Mouse (Mus musculus): ENCODE measurements around the gene Dhrs11. TPM values are rescaled to one million over a fixed set of nuclear protein-coding genes. Genes with fewer than 3 reads are reported as not detected.

The Dhrs11 gene
- polyA plus RNA-seq, 1 experiment, result 14.4 TPM

- no peak overlapping the region for H3K27ac ChIP-seq (ENCODE audit: insufficient read depth, low read length)
- H3K4me3 ChIP-seq (ENCODE audit: insufficient read depth, low read length), result no peak overlapping the region
- H3K4me1 ChIP-seq (ENCODE audit: control insufficient read depth, insufficient read depth, low read length), result no peaks in the 10 kb centered on the region
- TF ChIP-seq POLR2A (IDR thresholded peaks at IDR 0.05; ENCODE audit: extremely low read depth, insufficient read depth, low read length) (no peak), CTCF (IDR thresholded peaks at IDR 0.05; ENCODE audit: extremely low read depth, insufficient read depth, low read length) (no peak)
Measured at GRCm38 (mm10) chr11:84804373-84804772, 24.4 kb downstream of the Dhrs11 start.

DNA sequence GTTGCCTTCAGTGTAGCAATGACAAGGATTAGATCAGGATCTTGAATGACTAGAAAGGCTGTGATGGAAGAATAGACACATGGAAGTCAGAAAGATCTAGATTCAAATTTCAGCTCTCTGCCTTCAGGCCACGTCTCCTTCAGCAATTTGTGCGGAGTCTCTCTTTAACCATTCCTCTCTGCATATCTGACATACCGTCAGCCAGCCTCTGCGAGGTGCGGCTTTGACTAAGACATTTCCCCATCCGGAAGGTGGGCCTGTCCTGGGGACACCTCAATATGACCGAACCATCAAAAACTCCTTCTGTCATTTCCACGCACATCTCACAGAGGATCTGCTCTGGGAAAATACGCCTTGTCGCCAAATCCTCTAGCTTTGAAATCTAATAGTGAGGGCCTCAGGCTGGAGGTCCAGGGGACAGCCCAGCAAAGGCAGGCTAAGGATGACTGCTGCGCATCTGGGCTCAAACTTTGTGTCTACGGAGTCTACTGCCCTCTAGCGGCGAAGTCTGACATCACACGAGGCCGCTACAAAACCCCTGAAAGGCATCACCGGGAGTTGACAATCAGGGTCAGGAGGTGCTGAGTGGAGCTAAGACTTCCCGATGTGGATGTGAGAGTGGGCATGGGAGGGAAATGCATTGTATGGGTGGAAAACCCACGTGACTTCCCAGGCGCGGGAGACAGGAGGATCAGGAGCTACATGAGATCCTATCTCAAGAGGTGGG, 31.0 kb downstream of the Dhrs11 start:
- no peak overlapping the region for H3K27ac ChIP-seq (ENCODE audit: insufficient read depth, low read length)
- no peak for TF ChIP-seq POLR2A (IDR thresholded peaks at IDR 0.05; ENCODE audit: extremely low read depth, insufficient read depth, low read length)
- TF ChIP-seq CTCF (IDR thresholded peaks at IDR 0.05; ENCODE audit: extremely low read depth, insufficient read depth, low read length), result peak; percentile 94
- no peak overlapping the region for H3K4me3 ChIP-seq (ENCODE audit: insufficient read depth, low read length)
- H3K4me1 ChIP-seq (ENCODE audit: control insufficient read depth, insufficient read depth, low read length), result no peaks in the 10 kb centered on the region

DNA sequence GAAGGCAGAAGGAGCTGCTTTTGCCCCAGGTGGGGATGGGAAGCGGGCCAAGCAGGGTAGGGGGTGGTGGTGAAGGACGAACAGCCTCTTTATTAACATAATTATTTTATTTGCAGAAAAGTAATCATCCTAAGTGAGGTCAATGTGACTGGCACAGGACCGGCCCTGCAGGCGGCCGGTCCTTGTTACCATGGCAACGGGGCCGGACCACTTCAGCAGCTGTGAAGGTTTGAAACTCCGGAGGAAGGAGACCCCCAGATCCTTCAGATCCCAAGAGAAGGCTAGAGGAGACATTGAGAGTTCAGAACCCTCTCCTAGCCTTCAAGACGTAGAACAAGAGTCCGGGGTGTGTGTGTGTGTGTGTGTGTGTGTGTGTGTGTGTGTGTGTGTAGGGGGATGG, 31.8 kb downstream of the Dhrs11 start:
- Histone ChIP-seq H3K27ac (ENCODE audit: insufficient read depth, low read length) (no peak overlapping the region), H3K4me3 (ENCODE audit: insufficient read depth, low read length) (no peak overlapping the region), H3K4me1 (ENCODE audit: control insufficient read depth, insufficient read depth, low read length) (no peaks in the 10 kb centered on the region)
- TF ChIP-seq CTCF (IDR thresholded peaks at IDR 0.05; ENCODE audit: extremely low read depth, insufficient read depth, low read length), result no peak
- TF ChIP-seq POLR2A (IDR thresholded peaks at IDR 0.05; ENCODE audit: extremely low read depth, insufficient read depth, low read length), result no peak

DNA sequence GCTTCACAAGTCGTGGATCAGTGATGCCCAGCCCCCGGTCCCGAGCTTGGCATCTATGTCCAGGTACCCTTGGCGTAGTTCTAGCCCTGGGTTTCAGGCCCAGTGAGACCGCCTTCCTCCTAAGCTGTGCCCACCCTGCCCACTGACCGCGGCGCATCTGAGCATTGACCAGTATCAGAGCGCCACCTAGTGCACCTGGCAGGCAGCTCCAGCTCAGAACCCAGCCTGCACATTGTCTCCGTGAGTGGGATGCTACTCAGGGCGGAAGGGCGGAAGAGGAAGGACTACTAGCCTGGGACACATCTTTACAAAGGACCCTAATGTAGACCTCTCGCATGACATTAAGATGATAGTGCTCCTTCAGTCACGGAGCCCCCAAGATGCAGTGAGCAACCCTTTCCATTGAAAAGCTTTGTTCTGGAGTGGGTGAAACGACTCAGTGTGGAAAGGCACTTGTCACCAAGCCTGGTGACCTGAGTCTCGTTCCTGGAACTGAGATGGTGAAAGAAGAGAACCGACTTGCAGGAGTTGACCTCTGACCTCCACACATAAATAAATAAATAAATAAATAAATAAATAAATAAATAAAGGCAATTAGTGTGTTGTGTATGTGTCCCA, 34.2 kb downstream of the Dhrs11 start:
- TF ChIP-seq POLR2A (IDR thresholded peaks at IDR 0.05; ENCODE audit: extremely low read depth, insufficient read depth, low read length) (no peak), CTCF (IDR thresholded peaks at IDR 0.05; ENCODE audit: extremely low read depth, insufficient read depth, low read length) (peak; percentile 97)
- H3K4me3 ChIP-seq (ENCODE audit: insufficient read depth, low read length), result 0 out of 2 replicates have a peak overlapping the region, but pooled peaks have one; percentile 1
- no peak overlapping the region for H3K27ac ChIP-seq (ENCODE audit: insufficient read depth, low read length)
- no peaks in the 10 kb centered on the region for H3K4me1 ChIP-seq (ENCODE audit: control insufficient read depth, insufficient read depth, low read length)

DNA sequence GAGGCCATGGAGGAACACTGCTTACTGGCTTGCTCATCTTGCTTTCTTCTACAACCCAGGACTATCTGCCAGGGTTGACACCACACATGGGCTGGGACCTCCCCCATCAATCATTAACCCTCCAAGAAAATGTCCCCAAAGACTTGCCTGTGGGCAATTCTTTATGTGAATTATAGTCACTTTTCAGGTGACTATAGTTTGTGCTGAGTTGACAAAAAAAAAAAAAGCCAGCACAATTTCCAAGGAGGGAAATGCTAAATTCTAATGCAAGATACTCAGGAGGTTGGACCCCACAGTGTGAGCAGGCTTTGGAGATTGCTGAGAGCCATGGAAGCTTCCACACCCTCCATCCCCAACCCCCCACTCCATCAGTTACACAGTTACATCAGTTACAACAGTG, 35.2 kb downstream of the Dhrs11 start:
- Histone ChIP-seq H3K4me1 (ENCODE audit: control insufficient read depth, insufficient read depth, low read length) (no peaks in the 10 kb centered on the region), H3K4me3 (ENCODE audit: insufficient read depth, low read length) (no peak overlapping the region), H3K27ac (ENCODE audit: insufficient read depth, low read length) (no peak overlapping the region)
- TF ChIP-seq POLR2A (IDR thresholded peaks at IDR 0.05; ENCODE audit: extremely low read depth, insufficient read depth, low read length), result no peak
- TF ChIP-seq CTCF (IDR thresholded peaks at IDR 0.05; ENCODE audit: extremely low read depth, insufficient read depth, low read length), result no peak

DNA sequence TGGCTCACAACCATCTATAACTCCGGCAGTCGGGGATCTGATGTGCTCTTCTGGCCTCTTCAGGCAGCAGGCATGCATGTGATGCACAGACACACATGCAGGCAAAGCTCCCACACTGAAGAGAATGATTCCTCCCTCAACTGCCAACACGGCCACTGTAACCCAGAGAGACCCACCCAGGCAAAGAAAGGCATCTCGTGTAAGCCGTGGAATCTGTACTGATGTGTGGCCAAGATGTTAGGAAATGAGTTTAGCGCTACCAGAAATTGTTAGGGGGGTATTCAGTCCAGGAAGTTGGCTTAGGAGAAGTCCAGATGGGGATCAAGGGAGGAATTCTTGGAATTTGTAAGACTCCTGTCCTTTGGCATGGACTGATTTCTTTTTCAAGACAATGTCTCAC, 38.4 kb downstream of the Dhrs11 start:
- Histone ChIP-seq H3K27ac (ENCODE audit: insufficient read depth, low read length) (no peak overlapping the region), H3K4me1 (ENCODE audit: control insufficient read depth, insufficient read depth, low read length) (no peaks in the 10 kb centered on the region), H3K4me3 (ENCODE audit: insufficient read depth, low read length) (no peak overlapping the region)
- no peak for TF ChIP-seq POLR2A (IDR thresholded peaks at IDR 0.05; ENCODE audit: extremely low read depth, insufficient read depth, low read length)
- TF ChIP-seq CTCF (IDR thresholded peaks at IDR 0.05; ENCODE audit: extremely low read depth, insufficient read depth, low read length), result no peak

DNA sequence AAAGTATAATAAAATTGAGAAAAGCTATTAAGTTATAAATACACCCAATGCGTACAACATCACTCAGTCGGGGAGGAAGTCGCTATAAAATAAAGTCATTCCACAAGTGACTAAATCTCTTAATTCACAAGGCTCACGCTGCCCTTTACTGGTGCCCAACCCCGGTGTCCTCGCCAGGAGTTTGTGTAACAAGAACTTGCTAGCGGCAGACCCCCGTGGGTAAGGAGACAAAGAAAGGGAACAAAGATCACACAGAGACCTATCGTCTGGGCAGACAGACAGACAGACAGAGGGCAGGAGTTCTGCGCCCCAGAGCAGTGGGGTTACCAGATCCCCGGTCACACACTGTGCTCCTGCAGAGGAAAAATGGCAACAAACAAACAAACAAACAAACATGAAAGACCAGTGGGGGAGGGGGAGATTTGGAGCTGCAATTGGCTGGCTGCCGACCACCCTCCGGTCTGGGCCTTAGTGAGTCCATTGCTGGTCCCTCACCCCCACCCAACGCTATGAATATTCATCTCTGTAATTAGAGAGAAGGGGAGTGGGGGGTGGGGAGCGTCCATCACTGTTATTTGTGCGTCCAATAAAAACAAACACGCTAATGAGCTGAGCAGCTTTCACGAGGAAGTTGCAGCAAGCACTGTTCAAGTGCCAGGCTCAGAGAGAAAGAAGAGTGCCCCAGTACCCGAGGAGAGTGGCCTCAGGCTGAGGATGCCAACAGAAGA, 48.5 kb downstream of the Dhrs11 start:
- TF ChIP-seq POLR2A (IDR thresholded peaks at IDR 0.05; ENCODE audit: extremely low read depth, insufficient read depth, low read length) (no peak), CTCF (IDR thresholded peaks at IDR 0.05; ENCODE audit: extremely low read depth, insufficient read depth, low read length) (no peak)
- no peaks in the 10 kb centered on the region for H3K4me1 ChIP-seq (ENCODE audit: control insufficient read depth, insufficient read depth, low read length)
- H3K27ac ChIP-seq (ENCODE audit: insufficient read depth, low read length), result no peak overlapping the region
- H3K4me3 ChIP-seq (ENCODE audit: insufficient read depth, low read length), result no peak overlapping the region

DNA sequence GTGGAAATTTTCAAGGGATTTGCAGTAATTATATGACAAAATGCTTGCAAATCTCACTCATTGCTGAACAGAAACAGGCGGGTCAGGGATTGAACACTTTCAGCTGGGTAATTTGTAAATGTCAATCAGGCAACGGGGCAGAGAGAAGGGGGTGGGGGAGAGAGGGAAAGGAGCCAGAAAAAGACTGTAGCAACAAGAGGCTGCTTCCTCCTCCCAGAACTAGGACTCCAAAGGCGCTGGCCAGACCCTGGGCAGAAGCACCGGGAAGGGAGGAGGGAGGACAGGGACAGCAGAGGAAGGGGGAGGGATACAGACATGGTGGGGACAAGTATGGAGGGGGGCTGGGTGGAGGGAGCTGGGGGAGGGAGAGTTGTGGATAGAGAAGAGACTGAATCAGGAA, 53.2 kb downstream of the Dhrs11 start:
- TF ChIP-seq CTCF (IDR thresholded peaks at IDR 0.05; ENCODE audit: extremely low read depth, insufficient read depth, low read length) (no peak), POLR2A (IDR thresholded peaks at IDR 0.05; ENCODE audit: extremely low read depth, insufficient read depth, low read length) (no peak)
- Histone ChIP-seq H3K27ac (ENCODE audit: insufficient read depth, low read length) (no peak overlapping the region), H3K4me1 (ENCODE audit: control insufficient read depth, insufficient read depth, low read length) (no peaks in the 10 kb centered on the region), H3K4me3 (ENCODE audit: insufficient read depth, low read length) (no peak overlapping the region)

DNA sequence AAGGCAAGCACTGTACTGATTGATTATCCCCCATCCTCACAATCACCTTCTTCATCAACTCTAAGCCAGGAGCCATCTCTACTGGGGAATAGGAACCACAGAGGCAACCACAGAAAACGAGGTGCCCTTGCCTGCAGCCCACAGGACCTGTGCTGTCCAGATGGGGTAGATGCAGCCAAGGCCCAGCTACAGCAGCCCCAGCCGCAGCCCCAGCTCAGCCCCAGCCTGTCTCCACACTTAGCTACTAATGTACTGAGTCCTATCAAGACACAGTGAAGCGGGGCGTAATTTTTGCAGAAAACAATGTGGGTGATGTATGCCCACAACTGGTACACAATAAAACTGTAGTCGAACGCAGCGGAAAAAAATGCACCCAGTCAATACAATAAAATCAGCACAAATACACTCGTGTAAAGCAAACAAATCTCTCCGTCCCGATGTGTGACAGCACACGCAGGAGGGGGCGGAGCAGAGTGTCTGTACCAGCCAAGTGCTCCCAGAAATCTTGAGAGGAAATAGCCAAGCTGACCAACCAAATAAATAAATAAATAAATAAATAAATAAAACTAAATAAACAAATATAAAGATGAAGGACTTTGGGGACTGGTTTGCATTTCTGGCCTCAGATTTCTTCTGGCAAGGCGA, 53.8 kb downstream of the Dhrs11 start:
- TF ChIP-seq POLR2A (IDR thresholded peaks at IDR 0.05; ENCODE audit: extremely low read depth, insufficient read depth, low read length) (no peak), CTCF (IDR thresholded peaks at IDR 0.05; ENCODE audit: extremely low read depth, insufficient read depth, low read length) (no peak)
- Histone ChIP-seq H3K4me3 (ENCODE audit: insufficient read depth, low read length) (no peak overlapping the region), H3K4me1 (ENCODE audit: control insufficient read depth, insufficient read depth, low read length) (no peaks in the 10 kb centered on the region), H3K27ac (ENCODE audit: insufficient read depth, low read length) (no peak overlapping the region)

Other genes starting within 250 kb of the Dhrs11 start
- 14.5 and 16.5 TPM in 2 replicates for gene Mrm1, start 9.5 kb downstream of the Dhrs11 start, polyA plus RNA-seq (2012; rRNA removed)
- 104 and 108 TPM in 2 replicates for gene Ggnbp2, start 41.8 kb upstream of the Dhrs11 start, polyA plus RNA-seq (2012; rRNA removed)
- 14.6 and 16.1 TPM in 2 replicates for gene Myo19, start 51.2 kb upstream of the Dhrs11 start, polyA plus RNA-seq (2012; rRNA removed)
- gene Pigw, start 51.3 kb upstream of the Dhrs11 start, polyA plus RNA-seq (2012; rRNA removed), result 4.0 and 4.9 TPM in 2 replicates
- 47.6 and 53.4 TPM in 2 replicates for gene Znhit3, start 87.4 kb upstream of the Dhrs11 start, polyA plus RNA-seq (2012; rRNA removed)
- gene Car4, start 128.8 kb upstream of the Dhrs11 start, polyA plus RNA-seq (2012; rRNA removed), result 87.7 and 88.1 TPM in 2 replicates